ENCODE assay signal across 17 mouse cellular contexts in genomic region chr4:82148129-82149064, GRCm38 (mm10).
A peak's percentile ranks its signal among the peaks of the same experiment; 100 is the strongest.
DNase-seq lines count a peak whose midpoint lies in the region; ATAC-seq and TF ChIP-seq lines count a peak whose summit lies in the region.
"Had no signal": no experiment of that assay in that cellular context is flagged by ENCODE, and none has a peak within 500 bp of the region (broad histone marks: within the 10 kb centered on the region; RNA-seq: fewer than 3 reads in every experiment).

No protein-coding gene starts in this region.

- no peak for DNase-seq in heart, postnatal 0 days (ENCODE audit: low spot score)
- DNase-seq in heart, postnatal 4 days, result no peak
- DNase-seq in midbrain, embryonic 11.5 days (ENCODE audit: low spot score, missing footprints), result peak; percentile 81
- DNase-seq in embryonic facial prominence, embryonic 14.5 days (ENCODE audit: low spot score), result peak; percentile 22
- DNase-seq in right cerebral cortex, adult 18-20 months, result no peak
- DNase-seq in left cerebral cortex, postnatal 14 days (ENCODE audit: low spot score in 2 of 2), result no peak
- DNase-seq: adrenal gland, adult 2 months; cerebellum, adult 9-10 months; gastrocnemius, postnatal 14 days; kidney, adult 18-20 months had no signal

- intact Hi-C loops in left cerebral cortex, postnatal 14 days (cut with DNase I), result no loop called here

- ATAC-seq in heart, postnatal 0 days (ENCODE audit: insufficient read depth, low read depth), result peak; percentile 57
- no peak for ATAC-seq in midbrain, embryonic 11.5 days (ENCODE audit: low FRiP score)
- no peak for ATAC-seq in midbrain, embryonic 13.5 days
- ATAC-seq in embryonic facial prominence, embryonic 14.5 days (ENCODE audit: low read depth), result no peak
- ATAC-seq: CD4-positive, CD25-positive, alpha-beta regulatory T cell, adult 4 months; forebrain, embryonic 16.5 days; Patski had no signal

- no peaks in the 10 kb centered on the region for H3K36me3 ChIP-seq in heart, postnatal 0 days (replicated peaks; ENCODE audit: control insufficient read depth, insufficient read depth, low read length)
- H3K36me3 ChIP-seq in midbrain, embryonic 11.5 days (ENCODE audit: control insufficient read depth, insufficient read depth, low read length), result no peaks in the 10 kb centered on the region
- no peaks in the 10 kb centered on the region for H3K36me3 ChIP-seq in midbrain, embryonic 13.5 days
- no peaks in the 10 kb centered on the region for H3K36me3 ChIP-seq in embryonic facial prominence, embryonic 14.5 days (ENCODE audit: control insufficient read depth, insufficient read depth, low read length)
- H3K36me3 ChIP-seq: liver, embryonic 15.5 days; neural tube, embryonic 15.5 days had no signal

- no peak for TF ChIP-seq EP300 in heart, postnatal 0 days (IDR thresholded peaks at IDR 0.05; ENCODE audit: low read depth)

- no peak for TF ChIP-seq CTCF in heart, postnatal 0 days (IDR thresholded peaks at IDR 0.05; ENCODE audit: low read depth)

- H3K9me3 ChIP-seq in heart, postnatal 0 days (replicated peaks; ENCODE audit: control insufficient read depth, low read length), result no peaks in the 10 kb centered on the region
- no peaks in the 10 kb centered on the region for H3K9me3 ChIP-seq in midbrain, embryonic 11.5 days (ENCODE audit: control insufficient read depth, low read length)
- H3K9me3 ChIP-seq in midbrain, embryonic 13.5 days, result no peaks in the 10 kb centered on the region
- H3K9me3 ChIP-seq in embryonic facial prominence, embryonic 14.5 days (ENCODE audit: control insufficient read depth, low read length), result no peaks in the 10 kb centered on the region
- H3K9me3 ChIP-seq: liver, embryonic 15.5 days; neural tube, embryonic 15.5 days had no signal

- no peaks in the 10 kb centered on the region for H3K27me3 ChIP-seq in heart, postnatal 0 days (ENCODE audit: control insufficient read depth, insufficient read depth, low read length)
- H3K27me3 ChIP-seq in midbrain, embryonic 11.5 days (ENCODE audit: control insufficient read depth, insufficient read depth, low read length), result no peaks in the 10 kb centered on the region
- H3K27me3 ChIP-seq in midbrain, embryonic 13.5 days, result no peaks in the 10 kb centered on the region
- H3K27me3 ChIP-seq in embryonic facial prominence, embryonic 14.5 days (replicated peaks; ENCODE audit: control insufficient read depth, insufficient read depth, low read length), result no peaks in the 10 kb centered on the region
- H3K27me3 ChIP-seq: liver, embryonic 15.5 days; neural tube, embryonic 15.5 days; Patski had no signal

- H3K4me1 ChIP-seq in heart, postnatal 0 days (ENCODE audit: control insufficient read depth, insufficient read depth), result peaks cover 9% of the 10 kb centered on the region
- H3K4me1 ChIP-seq in midbrain, embryonic 11.5 days (ENCODE audit: control insufficient read depth, insufficient read depth, low read length), result no peaks in the 10 kb centered on the region
- H3K4me1 ChIP-seq in midbrain, embryonic 13.5 days (replicated peaks), result no peaks in the 10 kb centered on the region
- H3K4me1 ChIP-seq in embryonic facial prominence, embryonic 14.5 days (ENCODE audit: control insufficient read depth, insufficient read depth, low read length), result peaks cover 9% of the 10 kb centered on the region; the same call in 1 of the 2 replicates
- H3K4me1 ChIP-seq: liver, embryonic 15.5 days; neural tube, embryonic 15.5 days had no signal

- H3K4me3 ChIP-seq in heart, postnatal 0 days (ENCODE audit: low read depth, low read length), result no peak overlapping the region
- H3K4me3 ChIP-seq in midbrain, embryonic 11.5 days (ENCODE audit: low read depth, low read length), result no peak overlapping the region
- no peak overlapping the region for H3K4me3 ChIP-seq in midbrain, embryonic 13.5 days (replicated peaks)
- H3K4me3 ChIP-seq in embryonic facial prominence, embryonic 14.5 days (ENCODE audit: low read depth, low read length), result no peak overlapping the region
- H3K4me3 ChIP-seq: liver, embryonic 15.5 days; neural tube, embryonic 15.5 days had no signal

- peak overlapping the region; percentile 33 for H3K27ac ChIP-seq in heart, postnatal 0 days (ENCODE audit: low read depth)
- H3K27ac ChIP-seq in midbrain, embryonic 11.5 days (ENCODE audit: low read depth, low read length), result no peak overlapping the region
- no peak overlapping the region for H3K27ac ChIP-seq in midbrain, embryonic 13.5 days
- 0 out of 2 replicates have a peak overlapping the region, but pooled peaks have one; percentile 15 for H3K27ac ChIP-seq in embryonic facial prominence, embryonic 14.5 days (replicated peaks; ENCODE audit: low read depth, low read length)
- H3K27ac ChIP-seq: hindbrain, embryonic 14.5 days; liver, embryonic 15.5 days; neural tube, embryonic 15.5 days had no signal

- 29% methylated on average over 6 of the region's 6 CpGs for WGBS in heart, postnatal 0 days
- WGBS in midbrain, embryonic 11.5 days, result 64% methylated on average over 6 of the region's 6 CpGs
- 68% methylated on average over 6 of the region's 6 CpGs for WGBS in midbrain, embryonic 13.5 days
- WGBS in embryonic facial prominence, embryonic 14.5 days, result 28% methylated on average over 6 of the region's 6 CpGs

- H3K4me2 ChIP-seq in heart, postnatal 0 days (ENCODE audit: low read depth, low read length), result no peak overlapping the region
- no peak overlapping the region for H3K4me2 ChIP-seq in midbrain, embryonic 11.5 days
- no peak overlapping the region for H3K4me2 ChIP-seq in midbrain, embryonic 13.5 days (replicated peaks)
- H3K4me2 ChIP-seq in embryonic facial prominence, embryonic 14.5 days (ENCODE audit: low read depth, low read length), result no peak overlapping the region
- H3K4me2 ChIP-seq: hindbrain, embryonic 14.5 days; liver, embryonic 15.5 days; neural tube, embryonic 15.5 days had no signal

- H3K9ac ChIP-seq in heart, postnatal 0 days (replicated peaks; ENCODE audit: low read depth, low read length), result no peak overlapping the region
- no peak overlapping the region for H3K9ac ChIP-seq in midbrain, embryonic 11.5 days (ENCODE audit: low read length)
- no peak overlapping the region for H3K9ac ChIP-seq in midbrain, embryonic 13.5 days (replicated peaks)
- no peak overlapping the region for H3K9ac ChIP-seq in embryonic facial prominence, embryonic 14.5 days (ENCODE audit: low read depth, low read length)
- H3K9ac ChIP-seq: hindbrain, embryonic 14.5 days; liver, embryonic 15.5 days; neural tube, embryonic 15.5 days had no signal

Comparison
In these comparisons a context has a peak if more than half of its experiments do, and no peak if none do; other contexts are left out.
1. DNase-seq: peak in midbrain, embryonic 11.5 days (single experiment) and embryonic facial prominence, embryonic 14.5 days (single experiment); none in heart, postnatal 0 days (single experiment), heart, postnatal 4 days (single experiment), right cerebral cortex, adult 18-20 months (single experiment) and left cerebral cortex, postnatal 14 days (0 of 2).
2. H3K27ac ChIP-seq: peak in heart, postnatal 0 days (single experiment) and embryonic facial prominence, embryonic 14.5 days (single experiment); none in midbrain, embryonic 11.5 days (single experiment) and midbrain, embryonic 13.5 days (single experiment).